Mouse (Mus musculus) erythroblast, embryonic 14.5 days (primary cell): Measurements from ENCODE around the gene Hsd3b5. TPM values are rescaled to one million over a fixed set of nuclear protein-coding genes. Genes with fewer than 3 reads are reported as not detected.

ENCODE experiments used
- polyA plus RNA-seq: library from polyadenylated mRNA; stranded (reverse); fragments of >175 nt; gene quantifications from 2 replicates; pipeline ENCODE4 v1.2.3, GENCODE M21; 2012

Hsd3b5 gene
- polyA plus RNA-seq, 1 experiment = not detected

Other genes with a start within 250 kb of the Hsd3b5 start
- gene Zfp697, start 247.8 kb downstream of the Hsd3b5 start, polyA plus RNA-seq = not detected in 2 replicates
- not detected in 2 replicates for gene Gm4450, start 173.1 kb downstream of the Hsd3b5 start, polyA plus RNA-seq
- not detected in 2 replicates for gene Hsd3b4, start 119.7 kb downstream of the Hsd3b5 start, polyA plus RNA-seq
- gene Gm10681, start 41.4 kb downstream of the Hsd3b5 start, polyA plus RNA-seq = not detected in 2 replicates
- gene Hsd3b2, start 94.3 kb upstream of the Hsd3b5 start, polyA plus RNA-seq = not detected in 2 replicates
- not detected in 2 replicates for gene Hsd3b3, start 132.9 kb upstream of the Hsd3b5 start, polyA plus RNA-seq
- gene Hsd3b6, start 184.2 kb upstream of the Hsd3b5 start, polyA plus RNA-seq = 0.33 and 0.63 TPM in 2 replicates
- 0.10 and 0.15 TPM in 2 replicates for gene Hsd3b1, start 229.5 kb upstream of the Hsd3b5 start, polyA plus RNA-seq